Mouse (Mus musculus) cerebellum, adult 9-11 months (tissue): ENCODE data around the gene Nid1.

Experiments
- DNase-seq: peaks from one replicate; pipeline ENCODE4 v3.0.0; 2022

Nid1 gene

GRCm38 (mm10) chr13:13548431-13549190 lies 111.3 kb downstream of the Nid1 start:
- no peak for DNase-seq

- DNase-seq: no peak
Measured at GRCm38 (mm10) chr13:13549687-13550660, 112.6 kb downstream of the Nid1 start.

- DNase-seq: no peak
Measured at GRCm38 (mm10) chr13:13552020-13552419, 114.7 kb downstream of the Nid1 start.

GRCm38 (mm10) chr13:13553660-13554059 lies 116.3 kb downstream of the Nid1 start:
- DNase-seq: no peak

GRCm38 (mm10) chr13:13555196-13555595 lies 117.8 kb downstream of the Nid1 start:
- no peak for DNase-seq

GRCm38 (mm10) chr13:13557001-13557743 lies 119.8 kb downstream of the Nid1 start:
- DNase-seq: peak; percentile 62

- no peak for DNase-seq
Measured at GRCm38 (mm10) chr13:13558251-13558650, 120.9 kb downstream of the Nid1 start.

- DNase-seq: no peak
Measured at GRCm38 (mm10) chr13:13558900-13559299, 121.5 kb downstream of the Nid1 start.
